Mouse (Mus musculus) right cerebral cortex, postnatal 4 days (tissue): Measurements from ENCODE around the gene Ccni.

Source experiments
- DNase-seq: peaks from one replicate; pipeline ENCODE4 v3.0.0-alpha.2; 2022

The Ccni gene

DNA sequence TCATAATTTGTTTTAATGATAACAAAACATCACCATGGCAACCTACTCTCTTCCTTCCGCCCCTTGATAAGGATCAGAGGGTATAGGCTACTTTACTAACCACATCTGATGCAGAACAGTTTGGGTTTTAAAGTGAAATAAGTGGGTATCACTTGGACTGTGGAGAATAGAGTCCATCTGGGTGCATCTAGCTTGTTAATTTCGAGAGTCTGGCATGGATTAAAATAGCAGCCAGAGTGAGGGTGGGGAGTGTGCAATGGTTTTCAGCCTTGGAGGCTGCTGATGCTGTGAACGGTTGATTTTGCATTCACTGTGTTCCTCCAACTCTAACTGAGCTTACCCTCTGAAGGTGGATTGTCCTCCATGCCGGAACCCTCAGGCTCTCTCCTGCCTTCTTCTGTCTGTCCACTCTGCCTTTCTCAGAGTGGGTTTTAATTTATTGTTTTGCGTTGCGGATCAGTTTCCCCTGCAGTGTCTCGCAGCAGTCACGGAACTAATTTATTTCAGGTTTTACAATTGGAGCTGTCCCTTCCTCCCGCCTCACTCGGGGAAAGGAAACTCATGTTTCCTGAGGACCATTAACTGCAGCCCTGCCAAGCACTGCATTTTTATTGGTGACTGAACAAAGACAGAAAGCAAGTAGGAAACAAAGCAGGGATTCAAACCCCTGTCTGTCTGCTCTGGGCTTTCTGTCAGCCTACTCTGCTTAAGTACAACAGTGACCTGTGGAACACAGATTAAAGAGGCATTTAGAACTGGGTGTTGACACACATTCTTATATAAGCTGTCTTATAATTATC is 72.7 kb downstream of the Ccni start:
- DNase-seq, result no peak
